Mouse (Mus musculus): ENCODE measurements at regions not wholly inside any gene's neighbourhood (a gene's known extent, or its start where the extent isn't known, plus 50 kb on each side); places are given as distances from the start of the nearest gene placed in this dataset.
"Not testable (repeated sequence)": the region's sequence is repeated elsewhere in the genome, so short reads cannot be mapped to it uniquely, and the experiment has no call there.

DNA sequence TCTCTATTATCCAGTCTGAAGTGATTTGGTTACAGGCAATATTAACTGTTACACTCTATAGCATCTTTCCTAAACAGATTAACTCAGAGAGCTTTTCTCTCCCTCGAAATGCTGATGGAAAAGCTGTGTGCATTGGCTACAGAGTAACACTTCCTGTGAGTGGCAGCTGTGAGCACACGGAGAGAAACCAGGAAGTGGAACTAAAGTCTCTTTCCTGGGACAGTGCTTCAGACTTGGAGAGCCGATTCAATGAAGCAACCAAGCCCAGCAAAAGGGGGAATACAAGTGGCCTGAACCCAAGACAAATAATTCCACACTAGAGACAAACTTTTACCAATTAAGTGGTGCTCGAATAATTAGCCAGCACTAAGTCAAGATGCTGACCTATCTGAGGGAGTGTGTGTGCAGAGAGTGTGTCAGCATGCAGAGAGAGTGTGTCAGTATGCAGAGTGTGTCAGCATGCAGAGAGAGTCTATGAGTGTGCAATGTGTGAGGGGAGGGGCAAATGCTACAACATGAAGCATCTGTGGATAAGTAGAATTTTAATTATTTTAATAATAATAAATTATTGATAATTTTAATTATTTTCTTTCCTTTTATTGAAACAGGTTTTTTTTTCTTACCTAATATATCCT, 74.9 kb upstream of the 1110032F04Rik start:
- no peak for DNase-seq (ENCODE audit: low read depth, low spot score)

DNA sequence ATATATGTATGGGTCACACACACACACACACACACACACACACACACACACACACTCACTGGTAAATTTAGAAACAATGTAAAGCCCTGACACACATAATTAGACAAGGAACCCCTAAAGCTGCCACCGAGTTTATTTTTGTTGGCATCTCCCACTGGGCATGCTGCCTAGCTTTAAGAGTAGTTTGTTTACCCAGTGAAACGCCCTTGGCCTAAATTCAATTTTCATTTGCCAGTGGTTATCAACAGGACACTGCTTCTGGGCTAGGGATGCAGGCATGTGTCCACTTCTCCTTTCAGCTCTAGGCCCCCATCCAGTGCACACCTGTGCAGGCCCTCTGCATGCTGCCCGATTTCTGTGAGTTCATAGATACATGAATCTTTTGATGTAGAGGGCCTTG, 73.7 kb upstream of the 1110032F04Rik start:
- no peak for DNase-seq (ENCODE audit: low read depth, low spot score)

DNA sequence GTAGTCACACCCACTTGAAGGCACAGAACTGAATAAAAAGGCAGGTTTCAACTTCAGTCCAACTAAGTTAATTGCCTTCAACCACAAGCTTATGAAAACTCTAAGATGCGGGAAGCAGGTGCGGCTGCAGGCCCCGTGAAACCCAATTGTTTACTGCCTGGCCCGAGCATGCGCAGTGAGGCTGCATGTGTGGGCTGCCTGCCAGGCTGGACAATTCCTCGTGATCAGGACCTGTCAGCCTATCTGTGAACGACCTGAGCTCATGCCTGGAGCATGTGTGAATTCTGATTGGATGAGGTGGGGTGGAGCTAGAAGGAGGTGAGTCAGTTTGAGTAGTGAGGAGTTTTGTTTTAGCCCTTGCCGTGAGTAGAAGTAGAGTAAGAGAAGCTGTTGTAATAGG, 71.0 kb upstream of the 1110032F04Rik start:
- DNase-seq (ENCODE audit: low read depth, low spot score): not testable (repeated sequence)

DNA sequence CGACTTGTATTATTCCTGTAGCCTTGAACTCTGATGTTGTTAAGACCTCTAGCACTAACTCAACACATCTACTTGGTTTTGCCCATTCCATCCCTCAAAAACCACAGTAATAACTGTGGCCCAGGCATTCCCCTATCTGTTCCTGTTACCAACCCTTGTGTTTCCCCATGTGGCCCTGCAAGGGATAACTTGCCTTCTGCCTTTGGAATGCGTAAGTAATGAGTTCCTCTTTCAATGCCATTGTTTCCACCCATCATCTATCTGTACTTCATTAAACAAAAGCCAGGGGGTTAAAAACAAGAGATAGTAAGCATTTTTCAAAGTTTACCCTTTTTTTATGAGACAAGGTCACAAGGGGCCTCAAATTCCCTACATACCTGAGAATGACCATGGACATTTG, 60.5 kb upstream of the 1110032F04Rik start:
- no peak for DNase-seq (ENCODE audit: low read depth, low spot score)

DNA sequence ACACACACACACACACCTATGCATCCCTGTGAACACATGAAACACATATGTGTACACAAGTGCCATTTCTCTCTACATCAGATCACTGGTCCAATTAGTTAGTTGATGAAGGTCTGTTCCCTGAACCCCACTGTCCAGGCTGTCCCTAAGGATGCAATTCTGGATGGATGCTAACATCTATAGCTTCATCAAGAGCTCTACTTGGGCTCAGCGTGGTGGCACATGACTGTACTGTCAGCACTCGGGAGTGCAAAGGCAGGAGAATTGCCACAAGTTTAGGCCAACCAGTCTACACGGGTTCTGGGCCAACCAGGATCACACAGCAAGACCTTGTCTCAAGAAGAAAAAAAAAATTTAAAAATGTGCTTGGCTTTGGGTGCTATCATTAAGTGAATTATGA, 55.9 kb upstream of the 1110032F04Rik start:
- DNase-seq (ENCODE audit: low read depth, low spot score): no peak

DNA sequence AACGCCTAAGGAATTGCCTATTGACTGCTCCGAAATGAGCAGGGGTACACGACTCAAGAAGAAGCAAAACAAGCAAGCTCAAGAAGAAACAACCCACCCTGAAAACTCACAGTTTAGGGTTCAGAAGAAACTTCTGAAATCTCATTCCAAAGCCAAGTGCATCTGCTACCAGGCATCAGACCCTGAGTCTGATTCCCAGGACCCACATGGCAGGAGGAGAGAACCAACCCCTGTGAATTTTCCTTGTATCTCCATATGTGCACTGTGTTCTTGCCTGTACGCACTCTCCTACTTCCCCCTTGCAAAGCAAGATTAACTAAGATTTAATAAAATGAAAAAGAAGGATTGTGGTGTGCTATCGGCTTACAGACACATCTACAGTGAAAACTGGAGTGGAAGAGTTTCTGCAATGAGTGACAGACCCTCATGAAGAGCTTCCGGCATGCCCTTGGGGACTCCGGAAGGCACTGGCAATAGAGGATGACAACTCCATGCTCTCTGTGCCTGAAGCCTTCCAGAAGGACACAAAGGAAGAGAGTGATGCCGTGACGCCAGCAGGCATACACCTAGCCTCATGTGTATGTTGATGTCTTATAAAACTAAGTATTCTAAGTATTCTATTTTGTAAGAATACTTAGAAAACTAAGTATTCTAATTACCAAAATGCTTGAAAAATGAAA, 55.2 kb upstream of the 1110032F04Rik start:
- DNase-seq (ENCODE audit: low read depth, low spot score): no peak

DNA sequence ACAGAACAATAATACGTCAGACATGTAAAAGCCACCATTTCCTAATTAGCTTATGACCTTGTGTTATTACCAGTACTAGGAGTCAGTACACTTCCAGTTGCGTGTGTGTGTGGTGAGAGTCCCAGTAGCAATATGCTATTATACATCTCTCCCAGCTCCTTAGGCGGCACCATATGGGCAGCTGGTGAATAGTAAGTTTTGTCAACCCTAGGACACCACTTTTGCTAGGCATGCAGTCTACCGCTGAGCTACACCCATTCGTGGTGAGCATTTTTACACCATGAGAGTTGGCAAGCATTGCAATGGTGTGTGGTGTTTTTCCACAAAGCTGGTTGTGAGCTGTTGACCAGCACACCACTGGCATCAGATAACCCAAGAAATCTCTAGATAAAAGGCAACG, 53.8 kb upstream of the 1110032F04Rik start:
- no peak for DNase-seq (ENCODE audit: low read depth, low spot score)

DNA sequence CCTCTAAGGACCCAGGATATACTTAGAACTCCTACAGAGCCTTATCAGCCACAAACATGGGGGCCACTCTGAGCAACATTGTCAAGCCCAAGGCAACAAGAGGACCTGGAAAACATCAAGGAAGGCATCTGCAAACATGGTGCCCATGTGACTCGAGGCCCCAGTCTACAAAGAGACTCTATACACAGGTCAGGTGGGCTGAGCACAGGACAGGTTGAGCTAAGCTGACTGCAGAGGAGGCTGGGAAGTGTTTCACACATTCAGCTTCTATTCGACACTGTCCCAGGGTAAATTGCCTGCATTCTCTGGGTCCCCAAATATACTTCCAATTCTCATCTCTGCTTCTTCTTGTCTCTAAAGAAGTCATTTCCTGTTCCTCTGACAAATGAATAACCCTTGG, 52.1 kb upstream of the 1110032F04Rik start:
- no peak for DNase-seq (ENCODE audit: low read depth, low spot score)

Data from ES-CJ7 (cell line).